In genomic region chr7:35553751-35554604, GRCm38 (mm10) we compare ENCODE assay signal across 8 mouse cellular contexts. TPM values are rescaled to one million over a fixed set of nuclear protein-coding genes. Genes with fewer than 3 reads are reported as not detected.
DNase-seq lines count a peak whose midpoint lies in the region; ATAC-seq and TF ChIP-seq lines count a peak whose summit lies in the region.

No protein-coding gene starts in this region.

- H3K9me3 ChIP-seq in erythroblast, embryonic 14.5 days (ENCODE audit: control insufficient read depth, low read length), result no peaks in the 10 kb centered on the region
- H3K9me3 ChIP-seq in forebrain, embryonic 12.5 days, result no peaks in the 10 kb centered on the region
- H3K9me3 ChIP-seq in neural tube, embryonic 14.5 days (ENCODE audit: control insufficient read depth, low read length), result no peaks in the 10 kb centered on the region

- H3K36me3 ChIP-seq in erythroblast, embryonic 14.5 days (ENCODE audit: control insufficient read depth), result peaks cover 56% of the 10 kb centered on the region
- peaks cover 16% of the 10 kb centered on the region for H3K36me3 ChIP-seq in forebrain, embryonic 12.5 days (replicated peaks)
- peaks cover 23% of the 10 kb centered on the region for H3K36me3 ChIP-seq in liver, adult 2 months (ENCODE audit: control insufficient read depth, insufficient read depth, low read length)
- H3K36me3 ChIP-seq in neural tube, embryonic 14.5 days (ENCODE audit: control insufficient read depth, insufficient read depth, low read length), result peaks cover 13% of the 10 kb centered on the region; the same call in 1 of the 2 replicates

- TF ChIP-seq POLR2A in bone marrow macrophage, adult 2 months (IDR thresholded peaks at IDR 0.05; ENCODE audit: borderline replicate concordance, low read depth, low read length), result no peak
- no peak for TF ChIP-seq POLR2A in liver, adult 2 months (IDR thresholded peaks at IDR 0.05; ENCODE audit: extremely low read depth, insufficient read depth, low read length)

- H3K79me2 ChIP-seq in liver, adult 2 months (ENCODE audit: control insufficient read depth, insufficient read depth, low read length), result no peaks in the 10 kb centered on the region

- no peaks in the 10 kb centered on the region for H3K27me3 ChIP-seq in erythroblast, embryonic 14.5 days (ENCODE audit: control insufficient read depth)
- H3K27me3 ChIP-seq in forebrain, embryonic 12.5 days, result no peaks in the 10 kb centered on the region
- H3K27me3 ChIP-seq in liver, adult 2 months (ENCODE audit: control insufficient read depth, insufficient read depth, low read length), result no peaks in the 10 kb centered on the region
- no peaks in the 10 kb centered on the region for H3K27me3 ChIP-seq in neural tube, embryonic 14.5 days (ENCODE audit: control insufficient read depth, insufficient read depth, low read length)

- peak; percentile 66 for DNase-seq in kidney, adult 9 months
- DNase-seq in liver, adult 2 months (ENCODE audit: extremely low read depth, low read depth, low spot score), result peak; percentile 44
- peak; percentile 76 for DNase-seq in thymus, postnatal 4 days

- WGBS in forebrain, embryonic 12.5 days, result 66% methylated on average over 10 of the region's 10 CpGs
- 54% methylated on average over 10 of the region's 10 CpGs for WGBS in liver, adult 2 months
- 67% methylated on average over 10 of the region's 10 CpGs for WGBS in neural tube, embryonic 14.5 days

- H3K4me3 ChIP-seq in erythroblast, embryonic 14.5 days (replicated peaks), result peak overlapping the region; percentile 78
- peak overlapping the region; percentile 98 for H3K4me3 ChIP-seq in bone marrow macrophage, adult 2 months (ENCODE audit: insufficient read depth, low read length)
- H3K4me3 ChIP-seq in forebrain, embryonic 12.5 days (replicated peaks), result peak overlapping the region; percentile 76
- H3K4me3 ChIP-seq in liver, adult 2 months (ENCODE audit: insufficient read depth, low read depth, low read length), result peak overlapping the region; percentile 93; the same call in 1 of the 2 replicates
- peak overlapping the region; percentile 73 for H3K4me3 ChIP-seq in neural tube, embryonic 14.5 days (ENCODE audit: low read depth, low read length)

- no peak for ATAC-seq in erythroblast, adult 5-6 weeks (replicated peaks; ENCODE audit: low FRiP score, poor library complexity, severe bottlenecking)
- no peak for ATAC-seq in forebrain, embryonic 12.5 days (ENCODE audit: low FRiP score)
- no peak for ATAC-seq in neural tube, embryonic 14.5 days (ENCODE audit: low read depth)

- peak overlapping the region; percentile 88; the same call in 1 of the 2 replicates for H3K9ac ChIP-seq in forebrain, embryonic 12.5 days
- H3K9ac ChIP-seq in liver, adult 2 months (ENCODE audit: low read depth, low read length), result no peak overlapping the region
- no peak overlapping the region for H3K9ac ChIP-seq in neural tube, embryonic 14.5 days (replicated peaks; ENCODE audit: low read depth, low read length)

- no peak for TF ChIP-seq CTCF in bone marrow macrophage, adult 2 months (IDR thresholded peaks at IDR 0.05; ENCODE audit: low read depth, low read length)
- TF ChIP-seq CTCF in liver, adult 2 months (IDR thresholded peaks at IDR 0.05; ENCODE audit: low read depth, low read length), result 0 out of 2 replicates have a peak, but pooled peaks have one; percentile 18

- peaks cover 73% of the 10 kb centered on the region for H3K4me1 ChIP-seq in erythroblast, embryonic 14.5 days (ENCODE audit: control insufficient read depth)
- 0 out of 2 replicates have a peak, but pooled peaks cover 2% of the 10 kb centered on the region for H3K4me1 ChIP-seq in bone marrow macrophage, adult 2 months (ENCODE audit: control insufficient read depth, insufficient read depth, low read length)
- H3K4me1 ChIP-seq in forebrain, embryonic 12.5 days, result peaks cover 16% of the 10 kb centered on the region
- H3K4me1 ChIP-seq in liver, adult 2 months (ENCODE audit: control insufficient read depth, insufficient read depth, low read length), result peaks cover 24% of the 10 kb centered on the region
- H3K4me1 ChIP-seq in neural tube, embryonic 14.5 days (ENCODE audit: control insufficient read depth, insufficient read depth, low read length), result no peaks in the 10 kb centered on the region

- H3K4me2 ChIP-seq in forebrain, embryonic 12.5 days, result peak overlapping the region; percentile 80
- peak overlapping the region; percentile 55 for H3K4me2 ChIP-seq in neural tube, embryonic 14.5 days (ENCODE audit: low read depth, low read length)

- H3K27ac ChIP-seq in bone marrow macrophage, adult 2 months (ENCODE audit: insufficient read depth, low read depth, low read length), result peak overlapping the region; percentile 82; the same call in 1 of the 2 replicates
- no peak overlapping the region for H3K27ac ChIP-seq in forebrain, embryonic 12.5 days
- no peak overlapping the region for H3K27ac ChIP-seq in liver, adult 2 months (replicated peaks; ENCODE audit: insufficient read depth, low read depth, low read length)
- H3K27ac ChIP-seq in neural tube, embryonic 14.5 days (ENCODE audit: low read depth, low read length), result no peak overlapping the region

RNA-seq across cellular contexts. Expression of gene Nudt19, which starts 2.1 kb away (rescaled TPM):
- polyA plus RNA-seq in erythroblast, embryonic 14.5 days (2012), result 8.9 and 10.5 TPM in 2 replicates
- 55.3 and 55.8 TPM in 2 replicates for total RNA-seq in erythroblast, adult 5-6 weeks (2015; ENCODE audit: low replicate concordance)
- 10.0 and 24.4 TPM in 2 replicates for total RNA-seq in erythroblast, adult 5-6 weeks (2017; ENCODE audit: low replicate concordance)
- polyA plus RNA-seq in bone marrow macrophage, adult 2 months (2012; ENCODE audit: insufficient read depth, insufficient read length, missing spikeins), result 19.2 and 19.7 TPM in 2 replicates
- 44.6 and 47.5 TPM in 2 replicates for polyA plus RNA-seq in forebrain, embryonic 12.5 days (2016; fragmentation: Nextera tagmentation; extraction: Ambion mirVana)
- 52.3 and 66.0 TPM in 2 replicates for total RNA-seq in liver, adult 2 months (2014; rRNA removed)
- polyA plus RNA-seq in liver, adult 2 months (2012; rRNA removed), result 42.7 and 51.1 TPM in 2 replicates
- polyA plus RNA-seq in neural tube, embryonic 14.5 days (2014; fragmentation: Nextera tagmentation; extraction: Ambion mirVana), result 107 and 137 TPM in 2 replicates

RNA-seq across cellular contexts. Expression of gene Tdrd12, which starts 16.4 kb away (rescaled TPM):
- not detected in 2 replicates for polyA plus RNA-seq in erythroblast, embryonic 14.5 days (2012)
- not detected in 2 replicates for total RNA-seq in erythroblast, adult 5-6 weeks (2015; ENCODE audit: low replicate concordance)
- 0.94 TPM in 1 of 2 replicates, not detected in the other for total RNA-seq in erythroblast, adult 5-6 weeks (2017; ENCODE audit: low replicate concordance)
- polyA plus RNA-seq in bone marrow macrophage, adult 2 months (2012; ENCODE audit: insufficient read depth, insufficient read length, missing spikeins), result not detected in 2 replicates
- polyA plus RNA-seq in forebrain, embryonic 12.5 days (2016; fragmentation: Nextera tagmentation; extraction: Ambion mirVana), result 0.12 and 0.17 TPM in 2 replicates
- total RNA-seq in liver, adult 2 months (2014; rRNA removed), result under 0.01 TPM in 1 of 2 replicates, not detected in the other
- polyA plus RNA-seq in liver, adult 2 months (2012; rRNA removed), result not detected in 2 replicates
- polyA plus RNA-seq in neural tube, embryonic 14.5 days (2014; fragmentation: Nextera tagmentation; extraction: Ambion mirVana), result 0.50 and 1.1 TPM in 2 replicates

RNA-seq across cellular contexts. Expression of gene Rgs9bp, which starts 31.4 kb away (rescaled TPM):
- polyA plus RNA-seq in erythroblast, embryonic 14.5 days (2012), result 0.01 TPM in 1 of 2 replicates, not detected in the other
- total RNA-seq in erythroblast, adult 5-6 weeks (2015; ENCODE audit: low replicate concordance), result 0.42 and 1.7 TPM in 2 replicates
- 0.14 and 0.68 TPM in 2 replicates for total RNA-seq in erythroblast, adult 5-6 weeks (2017; ENCODE audit: low replicate concordance)
- polyA plus RNA-seq in bone marrow macrophage, adult 2 months (2012; ENCODE audit: insufficient read depth, insufficient read length, missing spikeins), result not detected in 2 replicates
- 0.04 and 0.14 TPM in 2 replicates for polyA plus RNA-seq in forebrain, embryonic 12.5 days (2016; fragmentation: Nextera tagmentation; extraction: Ambion mirVana)
- total RNA-seq in liver, adult 2 months (2014; rRNA removed), result under 0.01 TPM in 2 replicates
- not detected in 2 replicates for polyA plus RNA-seq in liver, adult 2 months (2012; rRNA removed)
- polyA plus RNA-seq in neural tube, embryonic 14.5 days (2014; fragmentation: Nextera tagmentation; extraction: Ambion mirVana), result 0.08 and 0.30 TPM in 2 replicates

RNA-seq across cellular contexts. Expression of gene Ankrd27, which starts 32.1 kb away (rescaled TPM):
- 2.0 and 4.3 TPM in 2 replicates for polyA plus RNA-seq in erythroblast, embryonic 14.5 days (2012)
- total RNA-seq in erythroblast, adult 5-6 weeks (2015; ENCODE audit: low replicate concordance), result 11.5 and 35.4 TPM in 2 replicates
- 12.3 and 20.6 TPM in 2 replicates for total RNA-seq in erythroblast, adult 5-6 weeks (2017; ENCODE audit: low replicate concordance)
- 22.7 and 29.4 TPM in 2 replicates for polyA plus RNA-seq in bone marrow macrophage, adult 2 months (2012; ENCODE audit: insufficient read depth, insufficient read length, missing spikeins)
- 33.4 and 36.7 TPM in 2 replicates for polyA plus RNA-seq in forebrain, embryonic 12.5 days (2016; fragmentation: Nextera tagmentation; extraction: Ambion mirVana)
- 15.5 and 19.7 TPM in 2 replicates for total RNA-seq in liver, adult 2 months (2014; rRNA removed)
- polyA plus RNA-seq in liver, adult 2 months (2012; rRNA removed), result 12.9 and 14.6 TPM in 2 replicates
- polyA plus RNA-seq in neural tube, embryonic 14.5 days (2014; fragmentation: Nextera tagmentation; extraction: Ambion mirVana), result 18.5 TPM in 2 replicates
